Mouse (Mus musculus) brain, embryonic 14.5 days (tissue): ENCODE data around the gene Lrcol1.

Experiments used
- CTCF ChIP-seq: fragments of 200-500 bp; IDR thresholded peaks from 2 replicates; pipeline ENCODE4 v1.5.1; 2012; ENCODE audit warnings: inconsistent platforms, mild to moderate bottlenecking, moderate library complexity, borderline replicate concordance; ENCODE audit not compliant: insufficient read depth, insufficient read length; ENCODE audit errors: extremely low read depth
- POLR2A ChIP-seq: fragments of 200-500 bp; IDR thresholded peaks from 2 replicates; pipeline ENCODE4 v1.6.1; 2012; ENCODE audit warnings: mild to moderate bottlenecking, inconsistent platforms, borderline replicate concordance; ENCODE audit not compliant: poor library complexity, insufficient read depth, insufficient read length, severe bottlenecking; ENCODE audit errors: extremely low read depth

DNA sequence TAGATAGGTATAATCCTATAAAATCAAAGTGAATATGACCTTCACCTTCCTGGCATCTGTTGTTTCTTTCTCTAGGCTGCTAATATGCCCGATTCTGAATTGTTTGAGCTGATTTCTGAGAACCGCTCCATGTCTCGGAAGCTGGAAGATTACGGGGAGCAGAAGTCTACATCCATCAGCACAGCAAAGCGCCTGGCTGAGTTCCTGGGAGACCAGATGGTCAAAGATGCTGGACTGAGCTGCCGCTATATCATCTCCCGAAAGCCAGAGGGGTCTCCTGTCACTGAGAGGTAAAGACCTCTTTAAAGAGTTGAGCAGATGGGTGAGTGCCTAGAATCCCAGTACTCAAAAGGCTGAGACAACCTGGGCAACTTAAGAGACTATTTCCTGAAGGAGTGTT lies 35.7 kb upstream of the Lrcol1 start:
- no peak for TF ChIP-seq CTCF
- no peak for TF ChIP-seq POLR2A
